Comparison of ENCODE assay signal across 8 mouse cellular contexts in genomic region chr11:70014880-70015558, GRCm38 (mm10). TPM values are rescaled to one million over a fixed set of nuclear protein-coding genes. Genes with fewer than 3 reads are reported as not detected.
DNase-seq lines count a peak whose midpoint lies in the region; ATAC-seq lines count a peak whose summit lies in the region.

Acadvl (minus strand) TSS chr11:70015411.

- WGBS in hindbrain, embryonic 13.5 days, result under 1% methylated on average over 35 of the region's 35 CpGs

- no peaks in the 10 kb centered on the region for H3K9me3 ChIP-seq in hindbrain, embryonic 13.5 days

- H3K36me3 ChIP-seq in hindbrain, embryonic 13.5 days, result peaks cover 38% of the 10 kb centered on the region

- peaks cover 50% of the 10 kb centered on the region for H3K4me1 ChIP-seq in hindbrain, embryonic 13.5 days (replicated peaks)

- H3K27ac ChIP-seq in hindbrain, embryonic 13.5 days, result peak within 1 kb of the TSS; percentile 82

- peak; percentile 82 for ATAC-seq in hindbrain, embryonic 13.5 days (ENCODE audit: low FRiP score)

- no peaks in the 10 kb centered on the region for H3K27me3 ChIP-seq in hindbrain, embryonic 13.5 days

- peak within 1 kb of the TSS; percentile 90 for H3K4me2 ChIP-seq in hindbrain, embryonic 13.5 days

- H3K4me3 ChIP-seq in hindbrain, embryonic 13.5 days, result peak within 1 kb of the TSS; percentile 62

- peak; percentile 89 for DNase-seq in R1 (ENCODE audit: low read depth, low spot score)
- DNase-seq in cerebellum, postnatal 14 days, result peak; percentile 91 to 92
- peak; percentile 64 to 76 for DNase-seq in frontal cortex, postnatal 25 days (ENCODE audit: low spot score in 2 of 2)
- peak; percentile 82 for DNase-seq in left cerebral cortex, adult 11 months (ENCODE audit: low spot score)
- peak; percentile 89 to 90 for DNase-seq in lung, postnatal 4 days
- peak; percentile 91 for DNase-seq in retina, postnatal 1 day
- peak; percentile 92 for DNase-seq in thymus, postnatal 4 days

- H3K9ac ChIP-seq in hindbrain, embryonic 13.5 days, result peak within 1 kb of the TSS; percentile 89

RNA-seq across cellular contexts. Expression of gene Acadvl, which starts in this region (rescaled TPM):
- 56.9 and 59.4 TPM in 2 replicates for polyA plus RNA-seq in hindbrain, embryonic 13.5 days (2015; fragmentation: Nextera tagmentation; extraction: Ambion mirVana)

Comparison
In these comparisons a context has a peak if more than half of its experiments do, and no peak if none do; other contexts are left out.
1. Peak in every context shown above with its lines: DNase-seq, ATAC-seq, H3K4me3 ChIP-seq and H3K27ac ChIP-seq.